Mouse (Mus musculus) WW6 (cell line): ENCODE measurements at regions not wholly inside any gene's neighbourhood (a gene's known extent, or its start where the extent isn't known, plus 50 kb on each side); places are given as distances from the start of the nearest gene placed in this dataset.

Experiments
- DNase-seq: peaks from one replicate; pipeline ENCODE4 v3.0.0-alpha.2; 2013; ENCODE audit warnings: low read depth, low spot score

DNA sequence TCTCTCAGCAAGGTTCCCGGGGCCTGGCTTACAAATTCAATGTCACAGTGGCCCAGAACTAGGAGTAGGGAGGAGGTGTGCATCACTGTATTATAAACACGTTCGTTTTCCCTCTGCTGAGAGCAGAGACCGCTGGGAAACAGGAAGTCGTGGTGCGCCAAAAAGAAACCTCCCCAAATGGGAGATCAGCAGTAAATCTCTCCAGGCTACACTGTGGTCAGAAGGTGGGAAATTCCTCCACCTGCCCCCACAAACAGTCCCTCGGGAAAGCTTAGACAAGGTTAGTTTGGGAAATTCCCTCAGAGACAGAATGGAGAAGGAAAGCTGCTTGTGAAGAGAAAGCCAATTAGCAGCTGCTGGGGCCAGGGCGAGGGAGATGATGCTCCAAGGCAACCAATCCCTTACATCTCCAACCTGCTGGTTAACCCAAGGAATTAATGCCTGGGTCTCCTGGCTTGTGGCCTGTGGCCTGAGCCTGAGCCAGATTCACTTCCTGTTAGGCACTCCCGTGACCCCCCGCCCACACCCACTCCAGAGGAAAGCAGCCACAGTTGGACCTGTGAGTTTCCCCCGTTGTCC is 57.2 kb upstream of the Peli1 start:
- no peak for DNase-seq

DNA sequence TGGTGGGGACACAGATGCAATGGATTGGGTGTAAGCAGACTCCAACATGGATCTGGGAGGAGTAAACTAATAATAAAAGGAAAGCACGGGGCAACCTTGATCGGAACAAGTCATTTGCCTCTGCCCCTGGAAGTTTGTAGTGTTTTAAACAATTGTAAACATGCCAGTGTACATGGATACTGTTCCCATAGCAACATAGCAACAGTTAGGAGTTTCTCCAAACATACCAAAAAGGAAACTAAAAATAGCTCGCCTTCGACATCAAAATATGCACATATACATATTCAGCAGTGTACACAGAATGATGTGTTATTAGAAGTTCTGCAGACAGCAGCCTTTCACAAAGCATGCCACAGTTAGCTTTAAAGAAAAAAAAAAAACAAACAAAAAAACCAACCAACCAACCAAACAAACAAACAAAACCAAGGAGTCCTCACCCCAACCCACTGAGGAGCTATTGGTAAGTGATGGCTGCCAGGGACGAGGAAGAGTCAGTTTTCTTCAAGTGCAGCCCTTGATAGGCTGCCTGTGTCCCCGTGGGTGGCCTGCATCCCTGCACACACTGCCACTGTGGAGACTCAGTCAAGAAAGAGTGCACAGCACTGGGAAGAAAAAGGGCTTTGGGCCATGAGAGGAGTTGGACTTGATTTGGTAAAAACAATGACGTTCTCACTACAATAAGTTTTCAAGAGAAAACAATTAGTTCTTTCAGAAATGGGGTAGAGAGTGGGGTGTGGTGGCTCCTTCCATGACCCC is 54.8 kb upstream of the Peli1 start:
- DNase-seq: no peak

DNA sequence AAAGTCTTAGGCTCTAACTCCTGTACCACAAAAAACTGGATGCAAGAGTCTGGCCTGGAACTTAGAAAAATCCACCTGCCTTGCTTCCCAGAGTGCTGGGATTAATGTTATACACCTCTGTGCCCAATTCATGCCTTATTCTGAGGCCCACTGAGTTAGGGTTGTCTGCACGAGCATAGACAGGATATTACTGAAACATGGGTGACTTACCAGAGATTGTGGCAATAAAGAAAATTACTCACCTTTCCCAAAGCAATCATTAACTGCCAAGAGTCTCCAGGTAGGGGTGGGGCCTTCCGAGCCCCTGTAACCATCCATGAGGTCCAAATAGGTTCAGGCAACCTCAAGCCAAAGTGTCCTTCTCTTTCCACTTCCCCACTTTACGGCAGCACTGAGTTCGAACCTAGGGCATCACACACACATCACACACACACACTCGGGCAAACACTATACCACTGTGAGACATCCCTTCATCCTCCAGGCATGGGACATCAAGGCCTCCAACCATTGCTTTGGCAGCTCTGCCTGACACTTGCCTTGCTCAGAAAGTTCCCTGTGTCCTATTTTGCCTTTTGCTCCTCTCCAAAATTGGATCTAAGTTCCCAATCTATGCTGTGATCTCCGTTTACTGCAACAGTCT is 53.7 kb upstream of the Peli1 start:
- DNase-seq: no peak

DNA sequence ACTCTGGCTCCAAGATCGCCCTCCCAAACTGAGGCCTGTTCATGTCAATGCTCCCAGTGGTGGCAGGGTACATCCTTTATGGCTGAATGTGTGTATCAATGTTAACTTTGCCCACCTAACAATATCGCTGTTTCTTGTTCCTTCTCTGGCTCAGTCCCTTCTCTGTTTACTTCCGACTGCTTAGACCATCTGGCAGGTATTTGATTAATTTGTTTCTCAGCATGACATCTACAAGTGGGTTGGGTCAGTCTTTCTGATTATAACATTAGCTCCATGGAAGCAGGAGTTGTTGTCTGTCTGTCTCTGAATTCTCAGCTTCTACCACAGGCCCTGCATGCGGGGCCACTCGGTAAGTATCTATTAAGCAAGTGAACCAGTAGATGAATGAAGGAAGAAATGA is 49.9 kb upstream of the Peli1 start:
- no peak for DNase-seq
